Mouse (Mus musculus) MEL (cell line): ENCODE results near the gene Gm42715. TPM values are rescaled to one million over a fixed set of nuclear protein-coding genes. Genes with fewer than 3 reads are reported as not detected.

Experiments
- DNase-seq: peaks from one replicate; pipeline ENCODE4 v3.0.0; 2011; ENCODE audit warnings: low read depth, low spot score
- H3K27ac ChIP-seq: 2 replicates; pipeline ENCODE4 v1.5.1; 2012; ENCODE audit warnings: low read depth, mild to moderate bottlenecking, control low read depth, low read length, moderate library complexity; ENCODE audit not compliant: control insufficient read depth
- H3K27me3 ChIP-seq, 2 experiments: fragments of 150-350 bp in 1 of 2; sonication (generic) in 1 of 2; 2 replicates each; pipeline ENCODE4 v1.6.1; 2012; ENCODE audit warnings: low read length in 2 of 2, mild to moderate bottlenecking in 2 of 2, improper control_type of control experiment in 1 of 2, moderate library complexity in 1 of 2; ENCODE audit not compliant: insufficient read depth in 2 of 2, control insufficient read depth in 1 of 2
- H3K36me3 ChIP-seq, 2 experiments: 2 replicates each; pipeline ENCODE4 v1.6.1; 2012 to 2014; ENCODE audit warnings: low read length in 2 of 2, improper control_type of control experiment in 1 of 2, inconsistent platforms in 1 of 2, mild to moderate bottlenecking in 1 of 2; ENCODE audit not compliant: insufficient read depth in 2 of 2, control insufficient read depth in 1 of 2
- H3K4me1 ChIP-seq, 2 experiments: fragments of 150-350 bp in 1 of 2; sonication (generic) in 1 of 2; 2 replicates each; pipeline ENCODE4 v1.6.1; 2012; ENCODE audit warnings: low read length in 2 of 2, improper control_type of control experiment in 1 of 2, mild to moderate bottlenecking in 1 of 2; ENCODE audit not compliant: insufficient read depth in 2 of 2, control insufficient read depth in 1 of 2
- H3K4me3 ChIP-seq, 2 experiments: fragments of 150-350 bp in 1 of 2; sonication (generic) in 1 of 2; 2 replicates each; pipeline ENCODE4 v1.5.1; 2012; ENCODE audit warnings: low read depth in 2 of 2, low read length in 2 of 2, mild to moderate bottlenecking in 2 of 2, moderate library complexity in 2 of 2, control low read depth in 1 of 2, improper control_type of control experiment in 1 of 2; ENCODE audit not compliant: control insufficient read depth in 1 of 2, insufficient read depth in 1 of 2
- H3K79me2 ChIP-seq: 2 replicates; pipeline ENCODE4 v1.6.1; 2012; ENCODE audit warnings: mild to moderate bottlenecking, low read length, moderate library complexity; ENCODE audit not compliant: control insufficient read depth, poor library complexity, insufficient read depth
- H3K9ac ChIP-seq: 2 replicates; pipeline ENCODE4 v1.6.1; 2012; ENCODE audit warnings: low read depth, mild to moderate bottlenecking, control low read depth, low read length, moderate library complexity; ENCODE audit not compliant: control insufficient read depth, poor library complexity, severe bottlenecking
- H3K9me3 ChIP-seq: fragments of 150-350 bp; sonication (generic); replicated peaks from 2 replicates; pipeline ENCODE4 v1.6.1; 2012; ENCODE audit warnings: mild to moderate bottlenecking, low read length, improper control_type of control experiment, moderate library complexity; ENCODE audit not compliant: insufficient read depth
- BHLHE40 ChIP-seq: IDR thresholded peaks from 2 replicates; pipeline ENCODE4 v1.6.1; 2012; ENCODE audit warnings: low read depth, mild to moderate bottlenecking, inconsistent platforms, low read length, improper control_type of control experiment, borderline replicate concordance
- CHD1 ChIP-seq: IDR thresholded peaks from 2 replicates; pipeline ENCODE4 v1.6.1; 2012; ENCODE audit warnings: low read depth, mild to moderate bottlenecking, inconsistent platforms, low read length, improper control_type of control experiment
- CTCF ChIP-seq, 3 experiments: IDR thresholded peaks in 2 of 3; conservative IDR thresholded peaks in 1 of 3; 2 replicates each; pipeline ENCODE4 v1.5.1; 2011 to 2012; ENCODE audit warnings: low read length in 3 of 3, low read depth in 2 of 3, mild to moderate bottlenecking in 2 of 3, improper control_type of control experiment in 1 of 3, inconsistent platforms in 1 of 3, mixed read lengths in 1 of 3, moderate library complexity in 1 of 3; ENCODE audit not compliant: control insufficient read depth in 1 of 3, insufficient read depth in 1 of 3, poor library complexity in 1 of 3, severe bottlenecking in 1 of 3
- E2F4 ChIP-seq: IDR thresholded peaks from 2 replicates; pipeline ENCODE4 v1.6.1; 2011; ENCODE audit warnings: low read depth, low read length, improper control_type of control experiment, borderline replicate concordance
- EP300 ChIP-seq, 2 experiments: IDR thresholded peaks; 2 replicates each; pipeline ENCODE4 v1.6.1; 2011; ENCODE audit warnings: improper control_type of control experiment in 2 of 2, low read length in 2 of 2, low read depth in 1 of 2, mild to moderate bottlenecking in 1 of 2
- ETS1 ChIP-seq: IDR thresholded peaks from 2 replicates; pipeline ENCODE4 v1.6.1; 2012; ENCODE audit warnings: low read depth, mild to moderate bottlenecking, inconsistent platforms, low read length, improper control_type of control experiment, moderate library complexity
- JUND ChIP-seq: IDR thresholded peaks from 2 replicates; pipeline ENCODE4 v1.6.1; 2011; ENCODE audit warnings: low read depth, mild to moderate bottlenecking, improper control_type of control experiment, low read length
- MYB ChIP-seq: IDR thresholded peaks from 2 replicates; pipeline ENCODE4 v1.6.1; 2011; ENCODE audit warnings: mild to moderate bottlenecking, low read depth, low read length, improper control_type of control experiment
- MYC ChIP-seq: IDR thresholded peaks from 2 replicates; pipeline ENCODE4 v1.6.1; 2011; ENCODE audit warnings: low read depth, mild to moderate bottlenecking, low read length, improper control_type of control experiment, moderate library complexity
- POLR2A ChIP-seq, 2 experiments: IDR thresholded peaks; 2 replicates each; pipeline ENCODE4 v1.6.1; 2011 to 2012; ENCODE audit warnings: low read length in 2 of 2, mild to moderate bottlenecking in 2 of 2, control low read depth in 1 of 2, improper control_type of control experiment in 1 of 2, low read depth in 1 of 2, moderate library complexity in 1 of 2; ENCODE audit not compliant: control insufficient read depth in 1 of 2, insufficient read depth in 1 of 2, poor library complexity in 1 of 2
- RAD21 ChIP-seq: IDR thresholded peaks from 2 replicates; pipeline ENCODE4 v1.6.1; 2011; ENCODE audit warnings: mild to moderate bottlenecking, low read depth, low read length, improper control_type of control experiment
- SMC3 ChIP-seq: IDR thresholded peaks from 2 replicates; pipeline ENCODE4 v1.6.1; 2011; ENCODE audit warnings: low read depth, low read length, improper control_type of control experiment
- TAL1 ChIP-seq: IDR thresholded peaks from 2 replicates; pipeline ENCODE4 v1.6.1; 2012; ENCODE audit warnings: mild to moderate bottlenecking, inconsistent platforms, low read length, moderate library complexity, mixed read lengths
- ZKSCAN1 ChIP-seq: IDR thresholded peaks from 2 replicates; pipeline ENCODE4 v1.6.1; 2012; ENCODE audit warnings: low read depth, mild to moderate bottlenecking, inconsistent platforms, low read length, improper control_type of control experiment, moderate library complexity
- ZNF384 ChIP-seq: IDR thresholded peaks from 2 replicates; pipeline ENCODE4 v1.6.1; 2012; ENCODE audit warnings: low read depth, mild to moderate bottlenecking, inconsistent platforms, low read length, improper control_type of control experiment
- polyA plus RNA-seq, 2 experiments: library from polyadenylated mRNA; stranded (reverse) in 1 of 2; unstranded in 1 of 2; fragments of >175 nt in 1 of 2; fragments of >200 nt in 1 of 2; gene quantifications; 2 replicates each; pipeline versions ENCODE4 v1.2.1 to v1.2.4; 2012; ENCODE audit warnings: low replicate concordance in 2 of 2, low read depth in 1 of 2; ENCODE audit not compliant: insufficient read length in 2 of 2, insufficient read depth in 1 of 2, missing spikeins in 1 of 2
- total RNA-seq: library from RNA; depleted of rRNA; stranded (reverse); fragments of 300-350 nt; gene quantifications from 2 replicates; pipeline ENCODE4 v1.2.3, GENCODE M21; 2012

Gene Gm42715
- total and polyA plus RNA-seq, 3 experiments = 9.0 to 25.4 TPM; not detected in 1

DNA sequence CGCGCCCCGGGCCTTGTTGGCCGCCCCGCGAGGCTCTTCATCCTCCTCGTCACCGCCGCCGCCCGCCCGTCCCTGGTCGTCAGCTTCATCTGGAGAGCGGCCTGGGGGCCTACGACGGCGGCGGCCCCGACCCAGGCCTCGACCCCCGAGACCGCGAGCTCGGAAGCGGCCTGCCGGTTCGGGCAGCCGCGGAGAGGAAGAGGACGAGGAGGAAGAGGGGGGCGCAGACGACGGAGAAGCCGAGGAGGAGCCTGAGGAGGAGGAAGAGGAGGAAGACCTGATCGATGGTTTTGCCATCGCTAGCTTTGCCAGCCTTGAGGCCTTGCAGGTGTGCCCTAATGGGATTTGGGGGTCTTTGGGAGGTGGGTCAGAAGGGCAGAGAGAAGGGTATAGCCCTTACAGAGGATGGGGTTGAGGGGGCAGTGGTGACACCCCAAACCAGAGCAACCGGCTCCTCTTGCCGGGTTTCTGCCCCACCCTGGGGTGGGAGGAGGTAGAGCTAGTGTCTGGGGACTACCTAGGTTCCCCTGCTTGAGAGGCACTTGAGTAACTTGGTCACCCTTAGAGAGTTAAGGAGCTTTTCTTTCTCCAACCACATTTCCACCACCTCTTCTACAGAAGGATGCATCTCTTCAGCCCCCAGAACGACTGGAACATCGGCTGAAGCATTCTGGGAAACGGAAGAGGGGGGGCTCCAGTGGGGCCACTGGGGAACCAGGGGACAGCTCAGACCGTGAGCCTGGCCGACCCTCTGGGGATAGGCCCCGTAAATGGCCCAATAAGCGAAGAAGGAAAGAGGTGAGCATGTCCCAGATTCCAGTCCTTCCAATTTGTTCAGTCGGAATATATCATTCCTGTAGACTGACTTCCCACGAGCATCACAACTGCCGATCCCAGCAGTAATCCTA lies 39.8 kb upstream of the Gm42715 start:
- peaks cover 26% of the 10 kb centered on the region for H3K79me2 ChIP-seq
- peak overlapping the region; percentile 73 to 84 for H3K4me3 ChIP-seq
- TF ChIP-seq E2F4 = no peak
- TF ChIP-seq MYC = no peak
- TF ChIP-seq POLR2A (IDR thresholded peaks at IDR 0.05; ENCODE audit: control insufficient read depth in 1 of 2, insufficient read depth in 1 of 2, low read depth in 1 of 2, low read length in 2 of 2, poor library complexity in 1 of 2) = 0 out of 4 replicates have a peak, but pooled peaks of 1 of the 2 experiments have one; percentile 30
- 0 out of 4 replicates have a peak, but pooled peaks of 1 of the 2 experiments have one; percentile 5 for TF ChIP-seq EP300 (IDR thresholded peaks at IDR 0.05; ENCODE audit: low read depth in 1 of 2, low read length in 2 of 2)
- peak; percentile 66; the same call in 1 of the 2 replicates for TF ChIP-seq CHD1
- H3K4me1 ChIP-seq = peaks cover 0 to 15% of the 10 kb centered on the region in 2 experiments; a peak in 3 of 4 replicates
- H3K27ac ChIP-seq = peak overlapping the region; percentile 93
- peaks cover 5 to 13% of the 10 kb centered on the region in 2 experiments; a peak in 3 of 4 replicates for H3K36me3 ChIP-seq
- no peaks in the 10 kb centered on the region for H3K9me3 ChIP-seq
- H3K27me3 ChIP-seq = no peaks in the 10 kb centered on the region
- peak overlapping the region; percentile 84 for H3K9ac ChIP-seq
- peak; percentile 30 for DNase-seq

DNA sequence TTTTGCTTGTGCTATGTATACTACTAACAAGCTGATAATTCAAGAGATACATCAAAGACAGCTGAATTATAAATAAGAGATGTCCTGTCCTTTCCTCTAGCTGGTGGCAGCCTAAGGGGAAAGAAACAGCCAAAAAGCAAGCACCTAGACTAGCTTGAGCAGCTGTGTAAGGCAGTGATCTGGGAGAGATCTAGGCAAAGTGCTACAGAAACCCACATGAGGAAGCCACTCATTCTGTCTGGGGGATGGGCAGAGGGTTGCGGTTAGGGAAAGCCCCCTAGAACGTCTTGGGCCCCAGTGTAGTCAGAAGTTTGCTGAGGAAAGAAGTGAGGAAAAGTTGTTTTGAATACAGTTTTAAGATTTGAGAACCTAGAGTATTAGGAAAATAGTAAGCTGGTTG lies 39.1 kb upstream of the Gm42715 start:
- Histone ChIP-seq H3K27ac (no peak overlapping the region), H3K79me2 (peaks cover 26% of the 10 kb centered on the region), H3K9ac (peak overlapping the region; percentile 84), H3K36me3 (peaks cover 5 to 13% of the 10 kb centered on the region in 2 experiments; a peak in 3 of 4 replicates), H3K4me1 (peaks cover 0 to 15% of the 10 kb centered on the region in 2 experiments; a peak in 3 of 4 replicates), H3K9me3 (no peaks in the 10 kb centered on the region), H3K4me3 (peak overlapping the region; percentile 73 to 84; a peak in 3 of 4 replicates), H3K27me3 (no peaks in the 10 kb centered on the region)
- peak; percentile 40 for DNase-seq
- TF ChIP-seq CTCF (IDR thresholded peaks at IDR 0.05 in 2 of 3, conservative IDR thresholded peaks at IDR 0.05 in 1 of 3; ENCODE audit: control insufficient read depth in 1 of 3, insufficient read depth in 1 of 3, low read depth in 2 of 3, low read length in 3 of 3, poor library complexity in 1 of 3, severe bottlenecking in 1 of 3) = no peak
- no peak for TF ChIP-seq RAD21
- TF ChIP-seq ZNF384 = no peak
- TF ChIP-seq TAL1 = no peak
- no peak for TF ChIP-seq E2F4
- no peak for TF ChIP-seq BHLHE40
- no peak for TF ChIP-seq MYB
- TF ChIP-seq ETS1 = no peak
- no peak for TF ChIP-seq SMC3

DNA sequence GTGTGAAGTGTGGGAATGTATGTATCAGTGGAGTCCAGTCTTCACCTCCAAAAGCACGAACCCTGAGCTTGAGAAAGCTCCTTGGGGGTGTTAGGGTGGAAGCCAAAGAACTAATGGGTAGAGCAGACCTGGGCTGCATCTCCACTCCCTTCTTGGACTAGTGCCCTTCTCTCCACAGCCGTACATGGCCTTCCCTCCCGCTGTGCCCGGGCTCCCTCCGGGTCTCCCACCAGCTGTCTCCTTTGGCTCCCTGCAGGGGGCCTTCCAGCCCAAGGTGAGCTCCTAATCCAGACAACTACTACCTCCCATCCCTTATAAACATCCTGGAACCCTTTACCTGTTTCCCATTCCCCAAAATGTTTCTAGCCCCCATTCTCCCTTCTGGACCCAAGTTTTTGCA lies 34.0 kb upstream of the Gm42715 start:
- Histone ChIP-seq H3K36me3 (peaks cover 3 to 11% of the 10 kb centered on the region in 2 experiments), H3K79me2 (peaks cover 9% of the 10 kb centered on the region), H3K27me3 (no peaks in the 10 kb centered on the region), H3K9me3 (no peaks in the 10 kb centered on the region), H3K27ac (no peak overlapping the region), H3K9ac (no peak overlapping the region), H3K4me3 (no peak overlapping the region), H3K4me1 (peaks cover 0 to 6% of the 10 kb centered on the region in 2 experiments; a peak in 2 of 4 replicates)
- no peak for DNase-seq
- TF ChIP-seq JUND (no peak), ZKSCAN1 (no peak)
